Mouse (Mus musculus): Measurements from ENCODE around the gene Sept9. TPM values are rescaled to one million over a fixed set of nuclear protein-coding genes. Genes with fewer than 3 reads are reported as not detected.

Gene Sept9
- polyA plus RNA-seq, 1 experiment from 2014 or later: 52.5 TPM

DNA sequence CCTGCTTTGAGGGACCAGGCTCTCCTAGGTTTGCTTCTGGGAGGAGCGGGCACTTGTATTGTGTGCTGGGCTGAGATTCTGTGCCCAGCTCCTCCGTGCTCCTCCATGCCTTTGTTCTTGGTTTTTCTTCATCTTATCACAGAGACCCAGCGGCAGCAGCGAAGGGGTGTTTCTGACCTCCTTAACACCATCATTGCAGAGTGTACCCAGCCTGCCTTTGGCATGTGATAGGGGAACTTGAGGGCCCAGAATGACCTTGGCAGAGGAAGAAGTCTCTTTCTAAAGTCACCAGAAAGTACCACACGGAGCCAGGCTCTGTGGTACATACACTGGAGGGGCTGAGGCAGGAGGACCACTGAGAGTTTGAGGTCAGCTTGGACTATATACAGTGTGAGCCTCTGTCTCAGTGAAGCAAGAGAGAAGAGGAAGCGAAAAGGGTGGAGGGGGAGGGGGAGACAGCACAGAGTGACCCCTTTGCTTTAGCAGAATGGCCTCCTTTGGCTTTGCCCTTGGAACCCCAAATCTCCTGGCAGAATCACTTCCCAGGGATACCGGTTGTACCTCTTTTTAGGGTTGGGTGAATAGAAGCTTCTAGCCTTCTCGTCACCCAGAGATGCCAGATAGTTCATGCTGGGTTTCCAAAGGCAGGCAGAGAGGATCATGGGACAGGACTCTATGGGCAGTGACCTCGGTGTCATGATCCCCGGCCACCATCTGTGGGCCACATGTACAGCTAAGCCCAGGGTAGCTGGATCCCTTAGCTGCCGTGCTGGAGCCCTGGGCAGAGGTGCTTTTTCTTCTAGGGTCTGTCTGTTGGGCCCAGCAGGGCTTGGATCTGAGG, 83.8 kb downstream of the Sept9 start:
- Histone ChIP-seq H3K9ac (replicated peaks; ENCODE audit: low read depth) (no peak overlapping the region), H3K4me2 (replicated peaks; ENCODE audit: low read depth, low read length) (no peak overlapping the region), H3K27me3 (replicated peaks; ENCODE audit: insufficient read depth, low read length) (no peaks in the 10 kb centered on the region), H3K27ac (ENCODE audit: low read length) (no peak overlapping the region), H3K36me3 (ENCODE audit: insufficient read depth, low read length) (no peaks in the 10 kb centered on the region), H3K4me1 (ENCODE audit: insufficient read depth, low read depth, low read length) (peaks cover 19% of the 10 kb centered on the region), H3K9me3 (ENCODE audit: low read length) (no peaks in the 10 kb centered on the region), H3K4me3 (ENCODE audit: low read depth, low read length) (no peak overlapping the region)
- ATAC-seq (no peak), DNase-seq (ENCODE audit: low spot score) (no peak)
- no peak for TF ChIP-seq CTCF (IDR thresholded peaks at IDR 0.05)
- no peak for TF ChIP-seq EP300 (IDR thresholded peaks at IDR 0.05)
- 57% methylated on average over 11 of the region's 11 CpGs for WGBS

DNA sequence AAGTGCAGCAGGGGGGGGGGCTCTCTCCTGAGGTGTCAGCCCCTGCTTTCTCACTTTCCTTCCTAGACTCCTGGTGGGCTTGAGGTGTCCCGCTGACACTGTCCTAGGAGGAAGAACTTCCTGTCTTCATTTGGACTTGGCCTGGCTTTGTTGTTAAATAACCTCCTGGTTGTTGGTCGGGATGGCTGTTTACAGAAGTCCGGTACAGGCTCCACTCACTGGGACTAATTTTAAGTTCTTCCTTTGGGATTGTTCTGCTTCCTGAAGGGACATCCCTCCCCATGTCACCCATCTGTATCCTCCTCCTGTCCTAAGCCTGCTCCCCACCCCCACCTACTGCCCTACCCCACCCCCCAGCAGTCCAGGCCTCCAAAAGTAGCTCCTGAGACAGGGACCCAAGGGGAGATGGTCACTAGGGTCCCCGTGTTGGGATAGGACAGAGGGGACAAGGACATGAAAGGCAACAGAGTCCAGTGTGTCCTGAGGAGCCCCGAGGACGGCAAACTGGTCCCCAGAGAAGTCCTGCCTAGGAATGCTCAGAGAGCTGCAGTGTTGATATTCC, 84.5 kb downstream of the Sept9 start:
- ATAC-seq: peak; percentile 45
- Histone ChIP-seq H3K9me3 (ENCODE audit: low read length) (no peaks in the 10 kb centered on the region), H3K36me3 (ENCODE audit: insufficient read depth, low read length) (no peaks in the 10 kb centered on the region), H3K4me3 (ENCODE audit: low read depth, low read length) (no peak overlapping the region), H3K9ac (replicated peaks; ENCODE audit: low read depth) (no peak overlapping the region), H3K27ac (ENCODE audit: low read length) (0 out of 2 replicates have a peak overlapping the region, but pooled peaks have one; percentile 5), H3K27me3 (replicated peaks; ENCODE audit: insufficient read depth, low read length) (no peaks in the 10 kb centered on the region), H3K4me1 (ENCODE audit: insufficient read depth, low read depth, low read length) (peaks cover 16% of the 10 kb centered on the region), H3K4me2 (replicated peaks; ENCODE audit: low read depth, low read length) (no peak overlapping the region)
- TF ChIP-seq CTCF (IDR thresholded peaks at IDR 0.05) (no peak), EP300 (IDR thresholded peaks at IDR 0.05) (no peak)
- 37% methylated on average over 6 of the region's 6 CpGs for WGBS
- peak; percentile 42 for DNase-seq (ENCODE audit: low spot score)

DNA sequence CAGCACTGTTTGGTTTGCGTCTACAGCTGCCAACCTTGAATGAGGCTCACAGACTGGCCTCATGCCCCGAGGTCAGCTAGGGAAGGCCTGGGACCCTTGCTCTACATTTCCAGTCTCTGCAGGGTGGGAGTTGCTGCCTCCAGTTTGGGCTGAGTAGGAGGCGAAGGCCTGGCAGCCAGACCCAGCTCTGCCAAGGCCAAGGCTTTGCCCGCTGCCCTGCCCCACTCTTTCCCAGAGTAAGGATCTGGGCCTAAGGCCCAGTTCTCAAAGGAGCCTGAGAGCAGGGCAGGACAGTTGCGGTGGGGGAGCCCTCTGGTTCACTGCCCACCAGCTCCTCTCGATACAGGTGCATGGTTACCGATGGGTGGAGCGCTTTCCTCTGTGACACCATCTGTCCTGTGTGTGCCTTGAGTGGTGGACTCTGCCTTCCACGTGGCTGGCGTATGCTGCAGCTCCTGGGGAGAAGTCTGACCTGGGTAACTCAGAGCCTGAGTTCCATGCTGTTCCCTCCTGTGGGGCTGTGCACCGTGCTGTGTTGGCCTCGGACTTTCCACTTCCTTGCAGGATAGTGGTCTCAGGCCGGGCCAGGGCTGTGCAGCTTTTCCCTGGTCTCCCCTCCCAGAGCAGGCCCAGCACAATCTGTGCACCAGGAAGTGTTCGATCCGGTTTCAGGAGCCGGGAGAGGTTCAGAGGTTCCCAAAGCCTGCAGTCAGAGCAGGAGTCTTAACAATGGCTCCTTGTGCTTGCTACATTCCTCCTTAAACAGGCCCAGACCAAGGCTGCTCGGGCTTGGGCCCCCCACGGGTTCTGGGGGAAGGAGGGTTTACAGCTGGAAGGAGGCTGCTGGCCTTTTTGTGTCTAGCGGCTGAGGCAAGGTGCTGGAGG, 85.5 kb downstream of the Sept9 start:
- TF ChIP-seq EP300 (IDR thresholded peaks at IDR 0.05) (no peak), CTCF (IDR thresholded peaks at IDR 0.05) (no peak)
- Histone ChIP-seq H3K4me3 (ENCODE audit: low read depth, low read length) (no peak overlapping the region), H3K27me3 (replicated peaks; ENCODE audit: insufficient read depth, low read length) (no peaks in the 10 kb centered on the region), H3K27ac (ENCODE audit: low read length) (no peak overlapping the region), H3K4me1 (ENCODE audit: insufficient read depth, low read depth, low read length) (peaks cover 16% of the 10 kb centered on the region), H3K36me3 (ENCODE audit: insufficient read depth, low read length) (no peaks in the 10 kb centered on the region), H3K4me2 (replicated peaks; ENCODE audit: low read depth, low read length) (no peak overlapping the region), H3K9ac (replicated peaks; ENCODE audit: low read depth) (no peak overlapping the region), H3K9me3 (ENCODE audit: low read length) (no peaks in the 10 kb centered on the region)
- WGBS: 50% methylated on average over 19 of the region's 19 CpGs
- no peak for ATAC-seq
- DNase-seq (ENCODE audit: low spot score): no peak

GRCm38 (mm10) chr11:117285606-117285931, 86.1 kb downstream of the Sept9 start:
- ATAC-seq (no peak), DNase-seq (ENCODE audit: low spot score) (no peak)
- WGBS: 65% methylated on average over 10 of the region's 10 CpGs

DNA sequence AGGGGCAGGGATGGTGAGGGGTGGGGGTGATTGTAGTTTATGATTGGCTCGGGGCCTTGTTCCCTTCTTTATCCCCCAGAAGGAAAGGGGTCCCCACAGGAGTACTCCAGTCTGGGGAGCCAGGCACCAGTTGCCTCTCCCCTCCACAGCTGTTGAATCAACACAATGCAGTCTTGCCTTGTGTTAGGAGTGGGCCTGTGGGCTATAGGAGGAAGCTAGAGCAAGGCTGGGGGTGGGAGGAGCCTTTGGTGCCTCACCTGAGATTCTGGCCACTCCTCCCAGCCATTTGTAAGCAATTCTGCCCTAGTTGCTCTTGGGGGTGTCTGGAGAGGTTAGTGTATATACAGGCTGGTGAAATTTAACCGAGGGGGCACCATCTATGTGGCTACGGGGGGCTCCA, 88.3 kb downstream of the Sept9 start:
- H3K27ac ChIP-seq (ENCODE audit: low read length): no peak overlapping the region

More at GRCm38 (mm10) chr11:117285606-117285931, 86.1 kb downstream of the Sept9 start:
- Histone ChIP-seq H3K9me3 (ENCODE audit: low read length) (no peaks in the 10 kb centered on the region), H3K27me3 (replicated peaks; ENCODE audit: insufficient read depth, low read length) (no peaks in the 10 kb centered on the region), H3K4me2 (replicated peaks; ENCODE audit: low read depth, low read length) (no peak overlapping the region), H3K4me3 (ENCODE audit: low read depth, low read length) (no peak overlapping the region), H3K27ac (ENCODE audit: low read length) (no peak overlapping the region), H3K9ac (replicated peaks; ENCODE audit: low read depth) (no peak overlapping the region), H3K36me3 (ENCODE audit: insufficient read depth, low read length) (no peaks in the 10 kb centered on the region), H3K4me1 (ENCODE audit: insufficient read depth, low read depth, low read length) (peaks cover 16% of the 10 kb centered on the region)
- TF ChIP-seq CTCF (IDR thresholded peaks at IDR 0.05): no peak
- TF ChIP-seq EP300 (IDR thresholded peaks at IDR 0.05): no peak

DNA sequence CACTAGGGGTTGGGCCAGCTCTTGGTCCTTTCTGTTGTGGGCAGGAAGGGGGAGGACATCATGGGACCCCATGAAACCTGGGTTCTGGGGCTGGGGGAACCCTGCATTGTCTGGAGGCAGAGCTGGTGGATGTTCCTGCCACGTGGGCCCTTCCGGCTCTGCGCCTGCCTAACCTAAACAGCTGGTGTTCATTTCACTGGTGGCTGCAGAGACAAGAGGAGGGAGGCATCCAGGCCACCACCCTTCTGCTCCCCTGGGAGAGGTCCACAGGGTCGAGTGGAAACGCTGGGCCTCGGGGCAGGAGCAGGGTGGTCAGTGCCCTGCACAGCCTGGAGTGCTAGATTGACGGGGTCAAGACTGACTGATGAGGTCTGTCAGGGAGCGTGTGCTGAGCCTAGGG, 89.3 kb downstream of the Sept9 start:
- no peak overlapping the region for H3K4me3 ChIP-seq (ENCODE audit: low read depth, low read length)
- no peaks in the 10 kb centered on the region for H3K9me3 ChIP-seq (ENCODE audit: low read length)
- H3K4me1 ChIP-seq (ENCODE audit: insufficient read depth, low read depth, low read length): peaks cover 4% of the 10 kb centered on the region; the same call in 1 of the 2 replicates
- WGBS: 71% methylated on average over 8 of the region's 8 CpGs
- no peaks in the 10 kb centered on the region for H3K27me3 ChIP-seq (replicated peaks; ENCODE audit: insufficient read depth, low read length)
- H3K9ac ChIP-seq (replicated peaks; ENCODE audit: low read depth): no peak overlapping the region
- TF ChIP-seq EP300 (IDR thresholded peaks at IDR 0.05): no peak
- 0 out of 2 replicates have a peak, but pooled peaks cover 6% of the 10 kb centered on the region for H3K36me3 ChIP-seq (ENCODE audit: insufficient read depth, low read length)
- ATAC-seq: peak; percentile 27; the same call in 1 of the 2 replicates
- H3K27ac ChIP-seq (ENCODE audit: low read length): no peak overlapping the region
- DNase-seq (ENCODE audit: low spot score): no peak
- no peak overlapping the region for H3K4me2 ChIP-seq (replicated peaks; ENCODE audit: low read depth, low read length)

More for the DNA sequence above, 88.3 kb downstream of the Sept9 start:
- Histone ChIP-seq H3K4me3 (ENCODE audit: low read depth, low read length) (no peak overlapping the region), H3K4me1 (ENCODE audit: insufficient read depth, low read depth, low read length) (peaks cover 13% of the 10 kb centered on the region), H3K9ac (replicated peaks; ENCODE audit: low read depth) (no peak overlapping the region), H3K4me2 (replicated peaks; ENCODE audit: low read depth, low read length) (no peak overlapping the region), H3K36me3 (ENCODE audit: insufficient read depth, low read length) (0 out of 2 replicates have a peak, but pooled peaks cover 6% of the 10 kb centered on the region), H3K9me3 (ENCODE audit: low read length) (no peaks in the 10 kb centered on the region), H3K27me3 (replicated peaks; ENCODE audit: insufficient read depth, low read length) (no peaks in the 10 kb centered on the region)
- WGBS: 91% methylated on average over 3 of the region's 3 CpGs
- DNase-seq (ENCODE audit: low spot score) (no peak), ATAC-seq (no peak)
- TF ChIP-seq EP300 (IDR thresholded peaks at IDR 0.05) (no peak), CTCF (IDR thresholded peaks at IDR 0.05) (no peak)
